Mouse (Mus musculus): ENCODE measurements at regions not wholly inside any gene's neighbourhood (a gene's known extent, or its start where the extent isn't known, plus 50 kb on each side); places are given as distances from the start of the nearest gene placed in this dataset.

GRCm38 (mm10) chr10:122183025-122183424, 85.9 kb upstream of the Rxylt1 start:
- no peak overlapping the region for H3K9ac ChIP-seq (replicated peaks; ENCODE audit: low read depth, low read length)
- no peaks in the 10 kb centered on the region for H3K36me3 ChIP-seq (ENCODE audit: control insufficient read depth, insufficient read depth, low read length)
- 22% methylated on average over 4 of the region's 4 CpGs for WGBS
- no peaks in the 10 kb centered on the region for H3K4me1 ChIP-seq (ENCODE audit: control insufficient read depth, insufficient read depth, low read length)
- no peaks in the 10 kb centered on the region for H3K9me3 ChIP-seq (ENCODE audit: control insufficient read depth, low read depth, low read length)
- ATAC-seq (ENCODE audit: insufficient number of reproducible peaks, insufficient read depth, low FRiP score, low read depth) = no peak
- no peak overlapping the region for H3K4me3 ChIP-seq (ENCODE audit: low read depth, low read length)
- H3K27ac ChIP-seq (ENCODE audit: low read length) = no peak overlapping the region
- no peak overlapping the region for H3K4me2 ChIP-seq (replicated peaks; ENCODE audit: low read depth, low read length)
- no peaks in the 10 kb centered on the region for H3K27me3 ChIP-seq (ENCODE audit: control insufficient read depth, insufficient read depth, low read length)

- ATAC-seq (ENCODE audit: insufficient number of reproducible peaks, insufficient read depth, low FRiP score, low read depth) = no peak
- no peaks in the 10 kb centered on the region for H3K4me1 ChIP-seq (ENCODE audit: control insufficient read depth, insufficient read depth, low read length)
- no peaks in the 10 kb centered on the region for H3K9me3 ChIP-seq (ENCODE audit: control insufficient read depth, low read depth, low read length)
- WGBS = 86% methylated on average over 12 of the region's 12 CpGs
- no peaks in the 10 kb centered on the region for H3K27me3 ChIP-seq (ENCODE audit: control insufficient read depth, insufficient read depth, low read length)
- H3K4me3 ChIP-seq (ENCODE audit: low read depth, low read length) = no peak overlapping the region
- H3K36me3 ChIP-seq (ENCODE audit: control insufficient read depth, insufficient read depth, low read length) = no peaks in the 10 kb centered on the region
- H3K9ac ChIP-seq (replicated peaks; ENCODE audit: low read depth, low read length) = no peak overlapping the region
- no peak overlapping the region for H3K4me2 ChIP-seq (replicated peaks; ENCODE audit: low read depth, low read length)
- no peak overlapping the region for H3K27ac ChIP-seq (ENCODE audit: low read length)
These were observed 51.9 kb upstream of the Rxylt1 start for GRCm38 (mm10) chr10:122149038-122149437.

GRCm38 (mm10) chr10:122148609-122149008, 51.4 kb upstream of the Rxylt1 start:
- Histone ChIP-seq H3K9ac (replicated peaks; ENCODE audit: low read depth, low read length) (no peak overlapping the region), H3K4me1 (ENCODE audit: control insufficient read depth, insufficient read depth, low read length) (no peaks in the 10 kb centered on the region), H3K4me2 (replicated peaks; ENCODE audit: low read depth, low read length) (no peak overlapping the region), H3K27ac (ENCODE audit: low read length) (no peak overlapping the region), H3K4me3 (ENCODE audit: low read depth, low read length) (no peak overlapping the region), H3K27me3 (ENCODE audit: control insufficient read depth, insufficient read depth, low read length) (no peaks in the 10 kb centered on the region), H3K9me3 (ENCODE audit: control insufficient read depth, low read depth, low read length) (no peaks in the 10 kb centered on the region), H3K36me3 (ENCODE audit: control insufficient read depth, insufficient read depth, low read length) (no peaks in the 10 kb centered on the region)
- WGBS = 81% methylated on average over 4 of the region's 4 CpGs
- ATAC-seq (ENCODE audit: insufficient number of reproducible peaks, insufficient read depth, low FRiP score, low read depth) = no peak

Measured in stomach, embryonic 14.5 days (tissue).